Mouse (Mus musculus): ENCODE results near the gene Trim71. TPM values are rescaled to one million over a fixed set of nuclear protein-coding genes. Genes with fewer than 3 reads are reported as not detected.

Trim71 gene
- total RNA-seq (2021), result under 1 TPM; 0.77 to 0.94 TPM

- peak in 1 of 2 experiments; percentile 34 for DNase-seq (ENCODE audit: low spot score in 2 of 2)
- intact Hi-C loops (cut with DNase I), result no loop called here
Measured at GRCm38 (mm10) chr9:114563761-114564606, at the start of gene Trim71. Trim71 (minus strand) TSS chr9:114564369.

GRCm38 (mm10) chr9:114613026-114613425, 48.9 kb upstream of the Trim71 start:
- DNase-seq (ENCODE audit: low spot score in 2 of 2), result no peak
- intact Hi-C loops (cut with DNase I), result no loop called here

- no peak for DNase-seq (ENCODE audit: low spot score in 2 of 2)
- intact Hi-C loops (cut with DNase I), result no loop called here
Measured at GRCm38 (mm10) chr9:114612566-114612965, 48.4 kb upstream of the Trim71 start.

DNA sequence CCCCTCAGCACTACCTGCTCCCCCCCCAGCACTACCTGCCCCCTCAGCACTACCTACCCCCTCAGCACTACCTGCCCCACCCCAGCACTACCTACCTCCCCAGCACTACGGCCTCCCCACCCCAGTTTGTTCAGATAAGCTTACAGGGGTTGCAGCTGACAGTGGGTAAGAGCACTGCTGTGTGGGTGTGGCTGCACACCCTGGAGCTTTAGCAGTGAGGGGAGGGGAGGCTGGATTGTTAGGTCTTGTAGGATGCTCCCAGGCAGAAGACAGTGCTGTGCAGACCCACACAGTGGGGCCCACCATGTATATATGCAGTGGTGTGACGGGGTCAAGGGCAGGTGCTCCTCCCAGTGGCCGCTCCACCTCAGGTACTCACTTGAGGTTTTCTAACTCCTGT, 46.1 kb upstream of the Trim71 start:
- no peak for DNase-seq (ENCODE audit: low spot score in 2 of 2)
- intact Hi-C loops (cut with DNase I), result no loop called here

- intact Hi-C loops (cut with DNase I), result no loop called here
- no peak for DNase-seq (ENCODE audit: low spot score in 2 of 2)
Measured at GRCm38 (mm10) chr9:114603876-114604540, 39.8 kb upstream of the Trim71 start.

DNA sequence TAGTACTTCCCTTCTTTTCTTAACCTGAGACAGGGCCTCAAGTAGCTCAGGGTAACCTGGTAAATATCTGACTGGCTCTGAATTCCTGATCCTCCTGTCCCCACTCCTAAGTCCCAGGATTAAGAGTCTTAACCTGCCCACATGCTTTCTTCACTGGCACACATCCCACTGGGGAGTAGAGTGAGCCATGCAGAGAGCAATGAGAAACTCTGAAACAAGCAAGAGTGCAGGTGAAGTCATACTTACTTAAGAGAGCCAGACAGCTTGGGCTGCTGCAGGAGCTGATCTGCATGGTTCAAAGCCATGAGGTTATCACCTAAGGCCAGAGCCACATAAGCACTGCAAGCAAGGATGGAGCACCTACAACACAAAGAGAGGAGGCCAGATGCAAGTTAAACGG, 36.9 kb upstream of the Trim71 start:
- DNase-seq (ENCODE audit: low spot score in 2 of 2), result no peak
- intact Hi-C loops (cut with DNase I), result no loop called here

GRCm38 (mm10) chr9:114585017-114585345, 20.8 kb upstream of the Trim71 start:
- intact Hi-C loops (cut with DNase I), result no loop called here
- DNase-seq (ENCODE audit: low spot score in 2 of 2), result no peak

DNA sequence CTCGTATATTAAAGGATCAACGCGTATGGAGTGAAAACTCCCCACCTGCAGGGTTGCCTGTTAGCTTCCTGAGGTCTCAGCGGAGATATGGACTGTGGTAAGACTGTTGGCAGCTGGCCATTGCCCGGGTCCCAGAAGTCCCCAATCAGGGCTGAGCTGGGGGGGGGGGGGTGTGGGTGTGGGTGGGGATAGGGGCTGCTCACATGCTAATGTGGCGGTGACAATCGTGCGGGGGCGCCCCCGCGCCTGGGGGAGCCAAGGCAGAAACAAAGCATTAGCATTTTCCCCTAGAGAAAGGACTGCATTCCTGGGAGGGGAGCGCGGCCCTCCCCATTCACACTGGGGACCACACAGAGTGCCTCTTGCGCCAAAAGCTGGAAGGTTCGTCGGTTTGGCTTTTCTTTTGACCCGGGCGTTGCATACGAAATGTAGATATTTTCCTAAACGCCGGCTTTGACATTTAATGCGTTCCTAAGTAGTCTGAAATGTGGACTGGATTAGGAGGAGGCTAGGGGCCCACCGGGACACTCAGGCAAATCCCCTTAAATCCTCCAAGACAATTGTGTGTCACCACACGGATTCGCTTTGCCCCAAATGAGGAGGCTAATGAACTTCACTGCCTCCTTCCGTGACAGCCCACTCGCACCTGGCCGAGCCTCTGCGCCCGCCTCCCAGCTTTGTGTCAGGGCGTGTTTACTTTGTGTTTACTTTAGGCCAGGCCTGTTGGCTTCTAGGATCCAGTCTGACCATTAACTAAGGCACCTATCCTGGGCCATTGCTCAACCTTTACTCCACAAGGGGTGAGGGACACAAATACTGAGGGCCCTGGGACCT, 20.2 kb upstream of the Trim71 start:
- intact Hi-C loops (cut with DNase I), result loop anchor here (5.0 kb wide), 1 partner anchor 167 kb away; no protein-coding TSS in a partner anchor
- no peak for DNase-seq (ENCODE audit: low spot score in 2 of 2)

DNA sequence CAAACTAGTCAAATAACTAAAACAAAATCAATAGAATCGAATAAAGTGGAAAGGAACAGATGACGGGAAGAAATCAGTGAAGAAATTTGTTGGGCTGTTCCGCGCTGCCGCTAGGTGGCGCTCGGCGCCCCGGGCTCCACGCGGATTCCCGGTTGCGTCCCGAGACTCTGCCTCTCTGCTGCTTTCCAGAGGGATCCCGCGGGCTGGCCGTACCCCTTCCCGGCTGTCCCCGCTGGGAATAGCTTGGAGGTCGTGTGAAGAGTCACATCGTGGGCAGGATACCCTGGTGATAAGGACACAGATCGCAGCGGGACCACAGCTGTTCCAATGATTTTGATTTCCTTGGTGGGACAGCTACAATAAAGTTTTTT, 19.6 kb upstream of the Trim71 start:
- DNase-seq (ENCODE audit: low spot score in 2 of 2), result peak; percentile 44 to 49
- intact Hi-C loops (cut with DNase I), result loop anchor here (5.0 kb wide), 1 partner anchor 166 kb away; no protein-coding TSS in a partner anchor

- DNase-seq (ENCODE audit: low spot score in 2 of 2), result no peak
- intact Hi-C loops (cut with DNase I), result no loop called here
Measured at GRCm38 (mm10) chr9:114578646-114579045, 14.5 kb upstream of the Trim71 start.

- intact Hi-C loops (cut with DNase I), result no loop called here
- no peak for DNase-seq (ENCODE audit: low spot score in 2 of 2)
Measured at GRCm38 (mm10) chr9:114576001-114576400, 11.8 kb upstream of the Trim71 start.

- DNase-seq (ENCODE audit: low spot score in 2 of 2), result no peak
- intact Hi-C loops (cut with DNase I), result no loop called here
Measured at GRCm38 (mm10) chr9:114573528-114573927, 9.4 kb upstream of the Trim71 start.

DNA sequence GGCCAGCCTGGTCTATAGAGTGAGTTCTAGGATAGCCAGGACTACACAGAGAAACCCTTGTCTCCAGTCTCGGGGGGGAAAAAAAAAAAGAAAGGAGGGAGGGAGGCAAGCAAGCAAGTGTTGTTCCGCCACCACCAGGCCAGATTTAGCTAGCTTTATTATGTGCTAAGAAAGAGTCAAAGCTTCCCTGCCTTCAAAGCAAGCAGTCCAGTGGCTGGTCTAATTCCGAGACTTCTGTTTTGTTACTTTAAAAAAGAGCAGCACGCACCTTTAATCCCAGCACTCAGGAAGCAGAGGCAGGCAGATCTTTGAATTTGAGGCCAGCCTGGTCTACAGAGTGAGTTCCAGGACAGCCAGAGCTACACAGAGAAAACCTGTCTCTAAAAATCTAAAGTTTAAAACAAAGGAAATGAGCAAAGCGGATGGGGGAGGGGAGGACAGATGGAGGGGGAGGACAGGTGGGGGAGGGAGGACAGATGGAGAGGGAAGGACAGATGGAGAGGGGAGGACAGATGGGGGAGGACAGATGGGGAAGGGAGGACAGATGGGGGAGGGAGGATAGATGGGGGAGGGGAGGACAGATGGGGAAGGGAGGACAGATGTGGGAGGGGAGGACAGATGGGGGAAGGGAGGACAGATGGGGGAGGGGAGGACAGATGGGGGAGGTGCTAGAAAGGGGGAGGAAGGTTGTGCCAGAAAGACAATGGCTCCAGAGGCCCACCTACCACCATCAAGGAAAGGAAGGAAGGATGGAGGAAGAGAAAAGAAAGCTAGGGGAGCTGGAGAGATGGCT, 4.7 kb upstream of the Trim71 start:
- DNase-seq (ENCODE audit: low spot score in 2 of 2), result no peak
- intact Hi-C loops (cut with DNase I), result no loop called here

GRCm38 (mm10) chr9:114564667-114565066, 498 bp upstream of the Trim71 start:
- no peak for DNase-seq (ENCODE audit: low spot score in 2 of 2)
- intact Hi-C loops (cut with DNase I), result no loop called here

GRCm38 (mm10) chr9:114562919-114563751, 1.0 kb downstream of the Trim71 start:
- peak; percentile 31 to 36 for DNase-seq (ENCODE audit: low spot score in 2 of 2)
- intact Hi-C loops (cut with DNase I), result no loop called here

DNA sequence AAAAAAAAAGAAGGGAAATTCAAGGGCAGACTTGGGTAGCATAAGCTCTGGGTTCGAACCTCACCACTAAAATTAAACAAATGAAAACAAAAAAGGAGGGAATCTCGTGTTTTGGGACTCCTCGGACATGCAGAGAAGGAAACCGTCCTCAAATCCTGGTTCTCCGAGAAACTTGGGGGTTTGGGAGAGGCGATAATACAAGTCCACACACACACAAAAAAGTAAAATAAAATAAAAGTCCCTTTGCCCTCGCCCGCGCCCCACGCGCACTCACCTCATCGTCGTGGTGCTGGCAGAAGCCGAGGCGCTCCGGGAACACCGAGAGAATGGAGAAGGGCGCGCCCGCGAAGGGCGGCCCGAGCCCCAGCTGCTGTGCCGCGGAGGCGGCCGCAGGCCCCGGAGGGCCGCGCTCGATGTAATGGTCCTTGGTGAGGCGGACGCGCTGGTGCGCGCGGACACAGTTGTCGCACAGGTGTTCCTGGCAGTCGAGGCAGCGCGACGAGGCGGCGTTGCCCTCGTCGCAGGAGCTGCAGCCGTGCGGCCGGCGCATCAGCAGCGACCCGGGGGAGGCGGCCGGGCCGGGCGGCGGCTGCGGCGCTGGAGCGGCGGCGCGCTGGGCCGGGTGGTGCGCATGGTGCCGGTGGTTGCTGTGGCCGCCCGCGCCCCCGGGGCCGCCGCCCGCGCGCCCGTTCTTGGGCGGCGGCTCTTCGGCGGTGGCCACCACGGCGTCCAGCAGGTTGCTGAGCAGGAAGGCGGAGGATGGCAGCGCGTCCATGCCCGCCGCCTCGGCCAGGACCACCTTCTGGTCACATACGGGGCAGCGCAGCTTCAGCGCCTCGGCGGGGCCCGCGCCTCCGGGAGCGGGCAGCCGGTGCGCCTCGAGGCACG, 1.9 kb downstream of the Trim71 start:
- intact Hi-C loops (cut with DNase I), result no loop called here
- DNase-seq (ENCODE audit: low spot score in 2 of 2), result peak in 1 of 2 experiments; percentile 5

DNA sequence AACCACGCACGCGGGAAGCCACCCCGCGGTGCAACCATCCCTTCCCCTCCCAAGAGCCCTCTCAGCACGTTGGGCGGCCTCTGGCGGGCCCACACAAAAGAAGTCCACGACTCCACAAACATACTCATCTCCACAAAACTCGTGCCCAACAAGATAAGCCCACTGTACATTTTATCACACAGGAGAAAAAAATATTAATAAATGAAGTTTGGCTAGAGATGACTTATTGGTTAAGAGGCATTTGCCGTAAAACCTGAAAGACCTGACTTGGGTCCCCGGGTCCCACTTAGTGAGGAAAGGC, 2.5 kb downstream of the Trim71 start:
- intact Hi-C loops (cut with DNase I), result no loop called here
- DNase-seq (ENCODE audit: low spot score in 2 of 2), result no peak
